Mouse (Mus musculus): ENCODE measurements around the gene Gm10260. TPM values are rescaled to one million over a fixed set of nuclear protein-coding genes. Genes with fewer than 3 reads are reported as not detected.

Gm10260 gene
- polyA plus RNA-seq (2017; shearing (Covaris generic)): 8.0 TPM

GRCm38 (mm10) chr13:97760532-97760931 lies at the start of gene Gm10260:
Gene Gm10260, minus strand, starts transcription at chr13:97760632.

